Mouse (Mus musculus): ENCODE measurements around the gene Metrn.
"Not testable (repeated sequence)": the region's sequence is repeated elsewhere in the genome, so short reads cannot be mapped to it uniquely, and the experiment has no call there.

Gene Metrn

GRCm38 (mm10) chr17:25809606-25810340 is 12.8 kb upstream of the Metrn start:
- in situ Hi-C loops (cut with MboI; ENCODE audit: unreplicated experiment in 2 of 2): loop anchor here (5.0 to 10.0 kb wide), 2 partner anchors 42 to 415 kb away; no protein-coding TSS in a partner anchor

- in situ Hi-C loops (cut with MboI; ENCODE audit: unreplicated experiment in 2 of 2): no loop called here
These were observed 12.1 kb upstream of the Metrn start, which contains the start of gene Fbxl16 for GRCm38 (mm10) chr17:25808789-25809605. Fbxl16 (plus strand) TSS chr17:25809085.

GRCm38 (mm10) chr17:25808028-25808427 is 11.1 kb upstream of the Metrn start:
- in situ Hi-C loops (cut with MboI; ENCODE audit: unreplicated experiment in 2 of 2): no loop called here

- in situ Hi-C loops (cut with MboI; ENCODE audit: unreplicated experiment in 2 of 2): not testable (repeated sequence)
These were observed 10.5 kb upstream of the Metrn start for GRCm38 (mm10) chr17:25807452-25807851.

GRCm38 (mm10) chr17:25806507-25806906 is 9.6 kb upstream of the Metrn start:
- in situ Hi-C loops (cut with MboI; ENCODE audit: unreplicated experiment in 2 of 2): no loop called here

GRCm38 (mm10) chr17:25802825-25803517 is 6.0 kb upstream of the Metrn start:
- in situ Hi-C loops (cut with MboI; ENCODE audit: unreplicated experiment in 2 of 2): loop anchor here (5.0 kb wide), 2 partner anchors 36 to 71 kb away; no protein-coding TSS in a partner anchor

GRCm38 (mm10) chr17:25801029-25801428 is 4.1 kb upstream of the Metrn start:
- in situ Hi-C loops (cut with MboI; ENCODE audit: unreplicated experiment in 2 of 2): loop anchor here (5.0 kb wide), 2 partner anchors 34 to 69 kb away; no protein-coding TSS in a partner anchor

GRCm38 (mm10) chr17:25796211-25796771 is 645 bp downstream of the Metrn start:
- in situ Hi-C loops (cut with MboI; ENCODE audit: unreplicated experiment in 2 of 2): no loop called here

- in situ Hi-C loops (cut with MboI; ENCODE audit: unreplicated experiment in 2 of 2): no loop called here
These were observed 1.3 kb downstream of the Metrn start, which contains the start of gene AC134908.4 for GRCm38 (mm10) chr17:25795609-25796092. AC134908.4 (minus strand) TSS chr17:25795659.

GRCm38 (mm10) chr17:25794998-25795397 is 1.9 kb downstream of the Metrn start:
- in situ Hi-C loops (cut with MboI; ENCODE audit: unreplicated experiment in 2 of 2): no loop called here

GRCm38 (mm10) chr17:25794197-25794596 is 2.7 kb downstream of the Metrn start:
- in situ Hi-C loops (cut with MboI; ENCODE audit: unreplicated experiment in 2 of 2): no loop called here

- in situ Hi-C loops (cut with MboI; ENCODE audit: unreplicated experiment in 2 of 2): no loop called here
These were observed 4.3 kb downstream of the Metrn start, which contains the start of gene Fam173a for GRCm38 (mm10) chr17:25792615-25793014. Fam173a (minus strand) TSS chr17:25792901.

- in situ Hi-C loops (cut with MboI; ENCODE audit: unreplicated experiment in 2 of 2): no loop called here
These were observed 5.0 kb downstream of the Metrn start for GRCm38 (mm10) chr17:25791843-25792527.

GRCm38 (mm10) chr17:25791320-25791842 is 5.6 kb downstream of the Metrn start:
- in situ Hi-C loops (cut with MboI; ENCODE audit: unreplicated experiment in 2 of 2): no loop called here

- in situ Hi-C loops (cut with MboI; ENCODE audit: unreplicated experiment in 2 of 2): no loop called here
These were observed 10.0 kb downstream of the Metrn start for GRCm38 (mm10) chr17:25786781-25787504.

- in situ Hi-C loops (cut with MboI; ENCODE audit: unreplicated experiment in 2 of 2): no loop called here
These were observed 10.7 kb downstream of the Metrn start, which contains the start of gene Ccdc78 for GRCm38 (mm10) chr17:25786280-25786679. Ccdc78 (plus strand) TSS chr17:25786580.

GRCm38 (mm10) chr17:25785281-25785745 is 11.6 kb downstream of the Metrn start, which contains the start of gene Haghl:
Haghl (minus strand) TSS chr17:25785673.
- in situ Hi-C loops (cut with MboI; ENCODE audit: unreplicated experiment in 2 of 2): no loop called here

- in situ Hi-C loops (cut with MboI; ENCODE audit: unreplicated experiment in 2 of 2): no loop called here
These were observed 12.9 kb downstream of the Metrn start for GRCm38 (mm10) chr17:25783861-25784574.

Data from v-Abl transformed pro-B cells (cell line).